ENCODE assay signal across 35 mouse cellular contexts in genomic region chr17:31710455-31710854, GRCm38 (mm10). TPM values are rescaled to one million over a fixed set of nuclear protein-coding genes. Genes with fewer than 3 reads are reported as not detected.
DNase-seq lines count a peak whose midpoint lies in the region; ATAC-seq lines count a peak whose summit lies in the region.
"Had no signal": no experiment of that assay in that cellular context is flagged by ENCODE, and none has a peak within 500 bp of the region (broad histone marks: within the 10 kb centered on the region; RNA-seq: fewer than 3 reads in every experiment).

No protein-coding gene starts in this region.

- intact Hi-C loops in heart, postnatal 36 days (cut with DNase I) = no loop called here

- H3K9me3 ChIP-seq in megakaryocyte, embryonic 14.5 days = peaks cover 9% of the 10 kb centered on the region; the same call in 1 of the 2 replicates
- H3K9me3 ChIP-seq: embryonic facial prominence, embryonic 13.5 days; hindbrain, embryonic 13.5 days; liver, embryonic 15.5 days had no signal

- peak overlapping the region; percentile 81 for H3K4me3 ChIP-seq in megakaryocyte, embryonic 14.5 days (replicated peaks)
- H3K4me3 ChIP-seq: embryonic facial prominence, embryonic 13.5 days; erythroblast, embryonic 14.5 days; hindbrain, embryonic 13.5 days; liver, embryonic 15.5 days had no signal

- no peak for ATAC-seq in megakaryocyte, adult 5-6 weeks (ENCODE audit: poor library complexity, severe bottlenecking)
- ATAC-seq: forebrain, embryonic 16.5 days; intestine, embryonic 16.5 days; midbrain, embryonic 16.5 days; Patski had no signal

- H3K27me3 ChIP-seq in megakaryocyte, embryonic 14.5 days (replicated peaks) = peaks cover 41% of the 10 kb centered on the region
- H3K27me3 ChIP-seq: embryonic facial prominence, embryonic 13.5 days; hindbrain, embryonic 13.5 days; liver, embryonic 15.5 days; Patski had no signal

- H3K36me3 ChIP-seq in megakaryocyte, embryonic 14.5 days (replicated peaks; ENCODE audit: low read length) = no peaks in the 10 kb centered on the region
- H3K36me3 ChIP-seq: embryonic facial prominence, embryonic 13.5 days; hindbrain, embryonic 13.5 days; liver, embryonic 15.5 days had no signal

- DNase-seq in embryo, embryonic 10 days (ENCODE audit: low spot score) = peak; percentile 39
- no peak for DNase-seq in embryo, embryonic 9.5 days (ENCODE audit: extremely low spot score)
- peak; percentile 52 for DNase-seq in kidney, adult 9 months
- DNase-seq in kidney, adult 18-20 months = no peak
- DNase-seq in heart, postnatal 36 days = no peak
- DNase-seq: adrenal gland, postnatal 25 days; cerebellum, adult 11-12 months; cerebellum, adult 9-11 months; gastrocnemius, postnatal 10 days; heart, adult 18-20 months; heart, postnatal 4 days; layer of hippocampus, adult 9-11 months; liver; lung, embryonic 14.5 days; lung, postnatal 14 days; right cerebral cortex, adult 18-20 months; spleen, adult 18-20 months; thymus, adult 18-20 months; thymus, postnatal 25 days had no signal

- peaks cover 4% of the 10 kb centered on the region; the same call in 1 of the 2 replicates for H3K4me1 ChIP-seq in megakaryocyte, embryonic 14.5 days
- H3K4me1 ChIP-seq: liver, embryonic 15.5 days had no signal

RNA-seq across cellular contexts. Expression of gene Cryaa, which starts 32.8 kb away (rescaled TPM):
- not detected in 2 replicates for polyA plus RNA-seq in megakaryocyte, embryonic 14.5 days (2012; ENCODE audit: insufficient read depth, low replicate concordance)
- not detected in 2 replicates for total RNA-seq in megakaryocyte, adult 5-6 weeks (2015)
- total RNA-seq in megakaryocyte, adult 5-6 weeks (2017) = not detected in 2 replicates
- total RNA-seq in heart, postnatal 36 days (2021) = not detected
- total RNA-seq: adrenal gland, postnatal 25 days; gastrocnemius, postnatal 10 days; heart, adult 18-20 months; heart, postnatal 4 days; MEL had no signal
- polyA plus RNA-seq: embryonic facial prominence, embryonic 13.5 days; erythroblast, embryonic 14.5 days; forebrain, embryonic 11.5 days; forebrain, embryonic 16.5 days; heart, embryonic 11.5 days; hindbrain, embryonic 13.5 days; limb, embryonic 11.5 days; liver, embryonic 15.5 days; lung, embryonic 14.5 days; midbrain, embryonic 11.5 days; neural tube, embryonic 11.5 days; Patski had no signal

RNA-seq across cellular contexts. Expression of gene U2af1, which starts 51.8 kb away (rescaled TPM):
- polyA plus RNA-seq in megakaryocyte, embryonic 14.5 days (2012; ENCODE audit: insufficient read depth, low replicate concordance) = 6.7 and 101 TPM in 2 replicates
- 36.2 and 37.7 TPM in 2 replicates for total RNA-seq in megakaryocyte, adult 5-6 weeks (2015)
- total RNA-seq in megakaryocyte, adult 5-6 weeks (2017) = 119 and 145 TPM in 2 replicates
- 10 to 100 TPM; 69.0 to 71.9 TPM for total RNA-seq in heart, postnatal 36 days (2021)

Comparison
In these comparisons a context has a peak if more than half of its experiments do, and no peak if none do; other contexts are left out.
1. DNase-seq: peak in embryo, embryonic 10 days (single experiment) and kidney, adult 9 months (single experiment); none in embryo, embryonic 9.5 days (single experiment), kidney, adult 18-20 months (single experiment) and heart, postnatal 36 days (0 of 2).